ENCODE assay signal across 17 mouse cellular contexts in the genomic region with DNA sequence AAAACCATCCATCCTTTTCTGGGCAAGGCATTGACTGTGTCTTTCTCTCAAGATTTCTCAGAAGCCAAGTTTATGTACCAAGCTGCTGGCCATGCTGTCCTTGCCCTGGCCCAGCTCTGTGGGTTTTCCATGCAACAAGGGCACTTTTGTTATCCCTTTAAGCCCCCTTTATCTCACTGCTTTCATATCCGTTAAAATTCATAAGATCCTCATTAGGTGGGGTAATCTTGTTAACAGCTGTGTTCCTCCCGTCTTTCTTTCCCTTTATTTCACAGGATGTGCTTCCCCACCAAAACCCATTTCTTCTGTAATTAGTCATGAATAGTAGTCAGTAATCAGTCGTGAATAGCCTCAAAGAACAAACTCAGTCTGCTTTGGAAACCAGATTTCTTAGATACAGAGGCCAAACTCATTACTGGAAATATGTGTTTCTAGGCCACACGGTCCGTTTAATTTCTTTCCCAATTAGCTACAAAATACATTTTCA. TPM values are rescaled to one million over a fixed set of nuclear protein-coding genes. Genes with fewer than 3 reads are reported as not detected.
A peak's percentile ranks its signal among the peaks of the same experiment; 100 is the strongest.
DNase-seq lines count a peak whose midpoint lies in the region; ATAC-seq lines count a peak whose summit lies in the region.
"Had no signal": no experiment of that assay in that cellular context is flagged by ENCODE, and none has a peak within 500 bp of the region (broad histone marks: within the 10 kb centered on the region; RNA-seq: fewer than 3 reads in every experiment).

No protein-coding gene starts in this region.

- H3K27me3 ChIP-seq in forebrain, embryonic 11.5 days (ENCODE audit: control insufficient read depth, insufficient read depth, low read length) = peaks cover 46% of the 10 kb centered on the region
- H3K27me3 ChIP-seq in forebrain, embryonic 10.5 days (ENCODE audit: poor library complexity, severe bottlenecking) = peaks cover 89% of the 10 kb centered on the region
- peaks cover 22% of the 10 kb centered on the region for H3K27me3 ChIP-seq in forebrain, embryonic 16.5 days (replicated peaks; ENCODE audit: control insufficient read depth, insufficient read depth, low read length)
- no peaks in the 10 kb centered on the region for H3K27me3 ChIP-seq in midbrain, embryonic 14.5 days (ENCODE audit: control insufficient read depth, insufficient read depth, low read length)
- H3K27me3 ChIP-seq: embryonic facial prominence, embryonic 12.5 days; liver, embryonic 13.5 days had no signal

- H3K4me1 ChIP-seq in forebrain, embryonic 11.5 days (replicated peaks; ENCODE audit: control insufficient read depth, insufficient read depth, low read length) = peaks cover 8% of the 10 kb centered on the region; the same call in 1 of the 2 replicates
- H3K4me1 ChIP-seq in forebrain, embryonic 10.5 days = peaks cover 26% of the 10 kb centered on the region
- peaks cover 18% of the 10 kb centered on the region for H3K4me1 ChIP-seq in forebrain, embryonic 16.5 days (replicated peaks; ENCODE audit: control insufficient read depth, insufficient read depth, low read length)
- peaks cover 12% of the 10 kb centered on the region for H3K4me1 ChIP-seq in midbrain, embryonic 14.5 days (ENCODE audit: control insufficient read depth, insufficient read depth, low read length)
- H3K4me1 ChIP-seq: liver, embryonic 13.5 days had no signal

- peak; percentile 55; the same call in 1 of the 2 replicates for ATAC-seq in forebrain, embryonic 11.5 days (replicated peaks; ENCODE audit: low FRiP score)
- ATAC-seq in forebrain, embryonic 16.5 days = peak; percentile 84
- ATAC-seq in midbrain, embryonic 14.5 days (ENCODE audit: low FRiP score, low TSS enrichment) = peak; percentile 62; the same call in 1 of the 2 replicates

- no peak overlapping the region for H3K4me3 ChIP-seq in forebrain, embryonic 11.5 days (ENCODE audit: low read depth, low read length)
- H3K4me3 ChIP-seq in forebrain, embryonic 10.5 days = no peak overlapping the region
- no peak overlapping the region for H3K4me3 ChIP-seq in forebrain, embryonic 16.5 days (replicated peaks; ENCODE audit: low read length)
- no peak overlapping the region for H3K4me3 ChIP-seq in midbrain, embryonic 14.5 days (replicated peaks; ENCODE audit: low read depth, low read length)
- H3K4me3 ChIP-seq: embryonic facial prominence, embryonic 12.5 days; liver, embryonic 13.5 days had no signal

- H3K36me3 ChIP-seq in forebrain, embryonic 11.5 days (ENCODE audit: control insufficient read depth, insufficient read depth, low read length) = no peaks in the 10 kb centered on the region
- H3K36me3 ChIP-seq in forebrain, embryonic 10.5 days (replicated peaks) = no peaks in the 10 kb centered on the region
- no peaks in the 10 kb centered on the region for H3K36me3 ChIP-seq in forebrain, embryonic 16.5 days (ENCODE audit: control insufficient read depth, insufficient read depth)
- no peaks in the 10 kb centered on the region for H3K36me3 ChIP-seq in midbrain, embryonic 14.5 days (ENCODE audit: control insufficient read depth, insufficient read depth, low read length)
- H3K36me3 ChIP-seq: embryonic facial prominence, embryonic 12.5 days; liver, embryonic 13.5 days had no signal

- no peak for DNase-seq in forebrain, embryonic 11.5 days (ENCODE audit: low spot score)
- no peak for DNase-seq in forebrain, embryonic 10.5 days (ENCODE audit: extremely low spot score, low spot score)
- DNase-seq in Muller cell, postnatal 12 days (ENCODE audit: inconsistent ontology term) = peak; percentile 97
- DNase-seq in midbrain, embryonic 14.5 days = peak; percentile 50
- no peak for DNase-seq in cerebellum, adult 9-10 months
- DNase-seq in gastrocnemius, postnatal 25 days = no peak
- DNase-seq in lung, postnatal 25 days (ENCODE audit: low spot score) = no peak
- DNase-seq: adrenal gland, postnatal 25 days; heart, postnatal 36 days; kidney, adult 8-10 months; left cerebral cortex, postnatal 4 days; liver, embryonic 13.5 days; lung, postnatal 14 days had no signal

- H3K4me2 ChIP-seq in forebrain, embryonic 11.5 days (ENCODE audit: low read depth, low read length, severe bottlenecking) = no peak overlapping the region
- H3K4me2 ChIP-seq in forebrain, embryonic 16.5 days (ENCODE audit: low read length) = no peak overlapping the region
- H3K4me2 ChIP-seq in midbrain, embryonic 14.5 days (ENCODE audit: low read length) = no peak overlapping the region
- H3K4me2 ChIP-seq: embryonic facial prominence, embryonic 12.5 days; liver, embryonic 13.5 days had no signal

- H3K9ac ChIP-seq in forebrain, embryonic 11.5 days (ENCODE audit: low read length) = no peak overlapping the region
- H3K9ac ChIP-seq in forebrain, embryonic 16.5 days (replicated peaks; ENCODE audit: low read depth, low read length) = no peak overlapping the region
- H3K9ac ChIP-seq in midbrain, embryonic 14.5 days (replicated peaks; ENCODE audit: low read length) = no peak overlapping the region
- H3K9ac ChIP-seq: embryonic facial prominence, embryonic 12.5 days; liver, embryonic 13.5 days had no signal

- H3K27ac ChIP-seq in forebrain, embryonic 11.5 days (ENCODE audit: low read depth, low read length) = no peak overlapping the region
- no peak overlapping the region; the same call in 1 of the 2 replicates for H3K27ac ChIP-seq in forebrain, embryonic 10.5 days
- peak overlapping the region; percentile 82 for H3K27ac ChIP-seq in forebrain, embryonic 16.5 days (ENCODE audit: low read length)
- no peak overlapping the region for H3K27ac ChIP-seq in midbrain, embryonic 14.5 days (replicated peaks; ENCODE audit: low read depth, low read length)
- H3K27ac ChIP-seq: liver, embryonic 13.5 days had no signal

- no peaks in the 10 kb centered on the region for H3K9me3 ChIP-seq in forebrain, embryonic 11.5 days (ENCODE audit: control insufficient read depth, low read length)
- no peaks in the 10 kb centered on the region for H3K9me3 ChIP-seq in forebrain, embryonic 10.5 days
- no peaks in the 10 kb centered on the region for H3K9me3 ChIP-seq in forebrain, embryonic 16.5 days (ENCODE audit: control insufficient read depth, low read length)
- no peaks in the 10 kb centered on the region for H3K9me3 ChIP-seq in midbrain, embryonic 14.5 days (ENCODE audit: control insufficient read depth, low read length)
- H3K9me3 ChIP-seq: embryonic facial prominence, embryonic 12.5 days; liver, embryonic 13.5 days had no signal

- WGBS in forebrain, embryonic 11.5 days = 12% methylated on average over 5 of the region's 5 CpGs
- WGBS in forebrain, embryonic 10.5 days = 26% methylated on average over 5 of the region's 5 CpGs
- 5% methylated on average over 5 of the region's 5 CpGs for WGBS in forebrain, embryonic 16.5 days
- WGBS in midbrain, embryonic 14.5 days = 20% methylated on average over 5 of the region's 5 CpGs

RNA-seq across cellular contexts. Expression of a gene that starts 12.5 kb away (rescaled TPM):
- not detected in 2 replicates for polyA plus RNA-seq in forebrain, embryonic 11.5 days (2014; fragmentation: Nextera tagmentation; extraction: Ambion mirVana)
- polyA plus RNA-seq in forebrain, embryonic 10.5 days (2016; fragmentation: Nextera tagmentation; extraction: Ambion mirVana) = not detected in 2 replicates
- polyA plus RNA-seq in forebrain, embryonic 16.5 days (2015; fragmentation: Nextera tagmentation; extraction: Ambion mirVana) = not detected in 2 replicates
- polyA plus RNA-seq in midbrain, embryonic 14.5 days (2014; fragmentation: Nextera tagmentation; extraction: Ambion mirVana) = not detected in 2 replicates
- total RNA-seq in gastrocnemius, postnatal 25 days (2021) = under 1 TPM in 1 of 2 experiments, not detected in 1; 0.51 TPM
- polyA plus RNA-seq: embryonic facial prominence, embryonic 12.5 days; liver, embryonic 13.5 days had no signal

RNA-seq across cellular contexts. Expression of a gene that starts 16.0 kb away (rescaled TPM):
- polyA plus RNA-seq in forebrain, embryonic 11.5 days (2014; fragmentation: Nextera tagmentation; extraction: Ambion mirVana) = 0.07 TPM in 1 of 2 replicates, not detected in the other
- polyA plus RNA-seq in forebrain, embryonic 10.5 days (2016; fragmentation: Nextera tagmentation; extraction: Ambion mirVana) = 0.05 TPM in 2 replicates
- not detected in 2 replicates for polyA plus RNA-seq in forebrain, embryonic 16.5 days (2015; fragmentation: Nextera tagmentation; extraction: Ambion mirVana)
- not detected in 2 replicates for polyA plus RNA-seq in midbrain, embryonic 14.5 days (2014; fragmentation: Nextera tagmentation; extraction: Ambion mirVana)
- total RNA-seq in gastrocnemius, postnatal 25 days (2021) = under 1 TPM in 1 of 2 experiments, not detected in 1; 0.10 TPM

RNA-seq across cellular contexts. Expression of a gene that starts 44.3 kb away (rescaled TPM):
- polyA plus RNA-seq in forebrain, embryonic 11.5 days (2014; fragmentation: Nextera tagmentation; extraction: Ambion mirVana) = 33.2 and 38.8 TPM in 2 replicates
- polyA plus RNA-seq in forebrain, embryonic 10.5 days (2016; fragmentation: Nextera tagmentation; extraction: Ambion mirVana) = 125 and 144 TPM in 2 replicates
- polyA plus RNA-seq in forebrain, embryonic 16.5 days (2015; fragmentation: Nextera tagmentation; extraction: Ambion mirVana) = 43.4 and 55.3 TPM in 2 replicates
- 28.6 and 30.3 TPM in 2 replicates for polyA plus RNA-seq in midbrain, embryonic 14.5 days (2014; fragmentation: Nextera tagmentation; extraction: Ambion mirVana)
- 1 to 10 TPM; 4.2 to 5.5 TPM for total RNA-seq in gastrocnemius, postnatal 25 days (2021)

RNA-seq across cellular contexts. Expression of a gene that starts 46.1 kb away (rescaled TPM):
- not detected in 2 replicates for polyA plus RNA-seq in forebrain, embryonic 11.5 days (2014; fragmentation: Nextera tagmentation; extraction: Ambion mirVana)
- not detected in 2 replicates for polyA plus RNA-seq in forebrain, embryonic 10.5 days (2016; fragmentation: Nextera tagmentation; extraction: Ambion mirVana)
- not detected in 2 replicates for polyA plus RNA-seq in forebrain, embryonic 16.5 days (2015; fragmentation: Nextera tagmentation; extraction: Ambion mirVana)
- polyA plus RNA-seq in midbrain, embryonic 14.5 days (2014; fragmentation: Nextera tagmentation; extraction: Ambion mirVana) = not detected in 2 replicates
- not detected for total RNA-seq in gastrocnemius, postnatal 25 days (2021)
- total RNA-seq: adrenal gland, postnatal 25 days; heart, adult 8-10 months; heart, postnatal 36 days; layer of hippocampus, adult 18-20 months; left cerebral cortex, postnatal 4 days had no signal
- polyA plus RNA-seq: embryonic facial prominence, embryonic 12.5 days had no signal

RNA-seq across cellular contexts. Expression of a gene that starts 55.5 kb away (rescaled TPM):
- 10.4 and 10.9 TPM in 2 replicates for polyA plus RNA-seq in forebrain, embryonic 11.5 days (2014; fragmentation: Nextera tagmentation; extraction: Ambion mirVana)
- polyA plus RNA-seq in forebrain, embryonic 10.5 days (2016; fragmentation: Nextera tagmentation; extraction: Ambion mirVana) = 16.2 and 18.4 TPM in 2 replicates
- 6.7 and 7.9 TPM in 2 replicates for polyA plus RNA-seq in forebrain, embryonic 16.5 days (2015; fragmentation: Nextera tagmentation; extraction: Ambion mirVana)
- polyA plus RNA-seq in midbrain, embryonic 14.5 days (2014; fragmentation: Nextera tagmentation; extraction: Ambion mirVana) = 9.5 and 33.7 TPM in 2 replicates
- total RNA-seq in gastrocnemius, postnatal 25 days (2021) = 1 to 10 TPM; 7.4 TPM

Comparison
In these comparisons a context has a peak if more than half of its experiments do, and no peak if none do; other contexts are left out.
1. DNase-seq: peak in Muller cell, postnatal 12 days (single experiment) and midbrain, embryonic 14.5 days (single experiment); none in forebrain, embryonic 11.5 days (single experiment), forebrain, embryonic 10.5 days (single experiment), cerebellum, adult 9-10 months (single experiment), gastrocnemius, postnatal 25 days (single experiment) and lung, postnatal 25 days (single experiment).
2. Peak in every context shown above with its lines, with median percentiles within 50 percentile points of each other: ATAC-seq.